Mouse (Mus musculus): ENCODE measurements around the gene Cnbp.

- no peak; the same call in 1 of the 2 replicates for TF ChIP-seq CTCF (IDR thresholded peaks at IDR 0.05; ENCODE audit: control insufficient read depth, insufficient read depth, low read length)
- TF ChIP-seq POLR2A (IDR thresholded peaks at IDR 0.05; ENCODE audit: borderline replicate concordance, control insufficient read depth, low read depth, low read length) = peak; percentile 98
These were observed 39.1 kb downstream of the Cnbp start, which contains the start of gene Rab43 for GRCm38 (mm10) chr6:87811675-87812338.

All from bone marrow, adult 2 months (tissue).